Mouse (Mus musculus) layer of hippocampus, postnatal 25 days (tissue): ENCODE data around the gene Rcl1. TPM values are rescaled to one million over a fixed set of nuclear protein-coding genes. Genes with fewer than 3 reads are reported as not detected.
A peak's percentile ranks its signal among the peaks of the same experiment; 100 is the strongest.

Source experiments
- DNase-seq, 2 experiments: peaks; one replicate each; pipeline ENCODE4 v3.0.0; 2022; ENCODE audit warnings: mixed read lengths in 2 of 2, low spot score in 1 of 2; ENCODE audit errors: extremely low spot score in 1 of 2
- total RNA-seq, 2 experiments: library from RNA; stranded (reverse); gene quantifications; 2 replicates each; pipeline ENCODE4 v1.2.3; 2021

Gene Rcl1
- 10 to 100 TPM; 17.6 to 18.8 TPM for total RNA-seq

- peak; percentile 81 to 85 for DNase-seq
Measured at GRCm38 (mm10) chr19:29100874-29101542, at the start of gene Rcl1. Gene Rcl1 (plus strand): TSS chr19:29101375.

- DNase-seq = no peak
Measured at GRCm38 (mm10) chr19:29052786-29053185, 48.4 kb upstream of the Rcl1 start.

- DNase-seq = no peak
Measured at GRCm38 (mm10) chr19:29054594-29054993, 46.6 kb upstream of the Rcl1 start.

GRCm38 (mm10) chr19:29055469-29055868 lies 45.7 kb upstream of the Rcl1 start:
- DNase-seq = no peak

DNA sequence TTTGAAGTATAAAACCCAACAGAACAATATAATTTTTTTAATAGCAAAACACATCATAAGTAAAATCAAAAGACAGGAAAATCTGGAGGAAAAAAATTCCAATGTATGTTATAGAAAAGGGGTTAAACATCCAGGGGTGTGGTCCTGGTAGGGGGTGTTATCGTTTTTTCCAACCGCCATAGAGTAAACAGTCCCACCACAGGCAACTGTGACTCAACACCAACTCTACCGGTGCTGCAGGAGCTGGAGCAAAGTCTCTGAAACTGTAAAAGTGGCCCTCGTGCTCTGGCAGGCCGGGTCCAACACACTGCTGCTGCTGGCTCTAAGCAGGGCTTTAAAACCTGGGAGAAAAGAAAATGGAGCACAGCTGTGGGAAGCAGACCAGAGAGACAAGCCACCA lies 42.4 kb upstream of the Rcl1 start:
- no peak for DNase-seq

DNA sequence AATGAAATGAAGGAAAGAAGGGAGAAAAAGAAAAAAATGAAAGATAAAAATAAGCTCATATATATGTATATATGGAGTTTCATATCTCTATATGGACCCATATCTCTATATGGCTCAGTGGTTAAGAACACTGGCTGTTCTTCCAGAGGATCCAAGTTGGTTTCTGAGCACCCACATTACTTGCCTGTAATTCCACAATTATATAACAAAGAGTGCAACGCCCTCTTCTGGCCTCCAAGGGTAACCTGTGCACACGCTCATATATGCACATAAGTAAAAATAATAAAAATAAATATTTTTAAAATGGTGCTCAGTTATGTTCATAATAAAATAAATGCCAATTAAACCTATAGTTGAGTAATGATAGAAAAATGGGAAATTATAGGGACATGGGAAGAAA lies 41.5 kb upstream of the Rcl1 start:
- DNase-seq = no peak

GRCm38 (mm10) chr19:29060299-29060698 lies 40.9 kb upstream of the Rcl1 start:
- DNase-seq = no peak

DNA sequence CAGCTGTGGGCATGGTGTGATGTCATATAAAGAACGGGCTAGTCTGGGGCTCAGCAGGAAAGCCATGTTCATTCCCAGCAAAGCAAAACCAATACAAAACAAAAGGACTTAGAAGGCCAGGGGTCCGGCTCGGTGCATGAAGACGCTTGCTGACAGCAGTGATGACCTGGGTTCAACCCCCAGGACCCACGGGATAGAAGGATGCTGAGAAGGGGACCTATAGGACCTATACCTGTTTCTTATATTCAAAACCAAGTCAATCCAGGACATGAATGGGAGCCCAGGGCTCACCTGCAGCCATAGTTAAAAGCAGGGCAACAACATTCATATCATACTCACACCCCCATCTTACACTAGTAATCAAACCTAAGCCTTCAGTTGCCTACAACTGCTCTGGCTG lies 38.2 kb upstream of the Rcl1 start:
- DNase-seq = no peak

DNA sequence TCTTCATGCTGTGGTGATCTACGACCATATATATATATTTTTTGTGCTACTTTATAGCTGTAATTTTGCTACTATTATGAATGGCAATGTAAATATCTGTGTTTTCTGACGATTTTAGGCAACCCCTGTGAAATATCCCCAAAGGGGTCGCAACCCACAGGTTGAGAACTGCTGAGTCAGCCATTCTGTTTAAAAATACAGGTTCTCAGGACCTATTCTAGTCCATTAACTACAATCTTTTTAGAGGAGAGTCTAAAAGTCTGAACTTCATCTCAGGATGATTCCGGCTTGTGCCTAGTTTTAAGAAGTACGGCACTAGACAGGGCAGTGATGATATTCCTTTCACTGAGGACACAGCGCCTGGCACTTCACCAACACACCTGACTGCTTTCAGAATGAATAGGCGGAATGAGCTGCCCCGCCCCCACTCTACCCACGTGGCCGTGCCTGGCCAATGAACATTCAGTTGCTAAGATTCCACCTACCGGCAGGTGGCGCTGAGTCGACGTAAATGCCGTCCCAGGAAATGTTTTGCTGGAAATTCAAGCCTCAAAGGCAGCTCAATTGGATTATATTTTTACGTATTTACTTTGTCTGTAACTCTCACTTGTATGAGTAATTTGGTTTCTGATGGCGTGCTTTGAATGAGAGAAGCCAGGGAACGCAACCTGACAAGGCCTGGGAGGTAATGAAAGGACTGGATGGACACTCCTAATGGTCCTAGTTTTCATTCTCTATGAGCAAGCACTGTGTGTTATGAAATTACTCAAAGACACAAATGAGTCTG lies 37.4 kb upstream of the Rcl1 start:
- peak; percentile 87 to 98 for DNase-seq

DNA sequence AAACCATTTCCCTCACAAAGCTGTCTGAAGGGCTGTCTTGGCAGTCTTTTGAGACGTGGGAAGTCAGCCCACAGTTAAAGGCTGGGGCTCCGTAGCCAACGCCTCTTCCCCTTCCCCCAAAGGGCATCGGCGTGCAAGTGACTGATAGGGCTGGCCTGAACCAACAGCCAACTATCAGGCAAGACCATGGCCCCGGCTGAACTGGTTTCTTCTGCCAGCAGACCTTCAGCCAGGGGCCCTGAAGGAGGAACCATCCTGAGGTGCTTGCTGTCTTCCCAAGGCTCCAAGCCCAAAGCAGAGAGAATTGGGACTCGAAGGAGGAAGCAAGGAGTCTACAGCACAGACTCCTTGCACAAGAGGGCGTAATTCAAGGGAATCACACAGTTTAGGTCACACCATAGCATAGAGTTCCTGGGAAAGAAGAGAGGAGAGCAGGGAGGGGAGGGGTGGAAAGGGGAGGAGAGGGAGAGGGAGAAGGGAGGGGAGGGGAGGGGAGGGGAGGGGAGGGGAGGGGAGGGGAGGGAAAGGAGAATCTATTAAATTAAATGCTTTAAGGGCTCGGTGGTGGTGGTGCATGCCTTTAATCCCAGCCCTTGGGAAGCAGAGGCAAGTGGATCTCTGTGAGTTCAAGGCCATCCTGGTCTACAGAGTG lies 36.6 kb upstream of the Rcl1 start:
- DNase-seq = no peak

GRCm38 (mm10) chr19:29066981-29067471 lies 34.1 kb upstream of the Rcl1 start:
- DNase-seq = no peak

- DNase-seq = no peak
Measured at GRCm38 (mm10) chr19:29069195-29069594, 32.0 kb upstream of the Rcl1 start.

GRCm38 (mm10) chr19:29074802-29075201 lies 26.4 kb upstream of the Rcl1 start:
- peak in 1 of 2 experiments; percentile 37 for DNase-seq

DNA sequence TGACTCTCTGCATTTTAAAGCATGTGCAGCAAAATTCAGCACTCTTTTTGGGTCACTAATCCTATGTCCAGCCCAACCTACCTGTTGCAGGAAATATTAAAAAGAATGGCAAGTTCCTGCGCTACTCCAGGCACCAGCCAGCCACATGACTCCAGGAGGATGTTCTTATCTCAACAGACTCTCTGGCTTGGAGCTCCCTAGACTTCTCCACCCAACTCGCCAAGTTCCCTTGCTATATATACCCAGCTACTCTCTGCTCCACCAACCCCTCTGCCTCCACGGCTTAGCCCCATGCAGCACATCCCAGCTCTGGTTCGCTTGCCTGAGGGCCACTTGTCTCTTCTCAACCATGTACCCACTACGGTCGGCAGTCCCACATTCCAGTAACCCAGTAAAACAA lies 12.5 kb upstream of the Rcl1 start:
- no peak for DNase-seq

- no peak for DNase-seq
Measured at GRCm38 (mm10) chr19:29092194-29092593, 9.0 kb upstream of the Rcl1 start.

DNA sequence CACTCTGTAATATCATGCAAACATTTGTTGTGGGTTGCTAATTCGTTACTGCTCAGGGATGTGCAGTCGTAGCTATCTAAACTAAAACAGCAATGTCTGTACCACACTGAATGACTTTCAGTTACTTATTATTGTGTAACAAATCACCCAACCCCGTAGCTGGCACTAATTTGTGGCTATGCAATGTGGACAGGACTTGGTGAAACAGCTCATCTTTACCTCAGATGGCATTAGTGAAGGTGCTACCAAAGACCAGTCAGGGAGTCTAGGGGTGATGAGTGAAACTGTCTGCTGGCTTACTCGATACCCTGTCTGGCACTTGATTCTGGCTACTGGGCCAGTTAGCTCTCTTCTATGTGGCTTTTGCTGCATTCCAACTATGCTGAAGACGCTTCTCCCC lies 2.1 kb upstream of the Rcl1 start:
- no peak for DNase-seq

GRCm38 (mm10) chr19:29099596-29099995 lies 1.6 kb upstream of the Rcl1 start:
- DNase-seq = no peak

DNA sequence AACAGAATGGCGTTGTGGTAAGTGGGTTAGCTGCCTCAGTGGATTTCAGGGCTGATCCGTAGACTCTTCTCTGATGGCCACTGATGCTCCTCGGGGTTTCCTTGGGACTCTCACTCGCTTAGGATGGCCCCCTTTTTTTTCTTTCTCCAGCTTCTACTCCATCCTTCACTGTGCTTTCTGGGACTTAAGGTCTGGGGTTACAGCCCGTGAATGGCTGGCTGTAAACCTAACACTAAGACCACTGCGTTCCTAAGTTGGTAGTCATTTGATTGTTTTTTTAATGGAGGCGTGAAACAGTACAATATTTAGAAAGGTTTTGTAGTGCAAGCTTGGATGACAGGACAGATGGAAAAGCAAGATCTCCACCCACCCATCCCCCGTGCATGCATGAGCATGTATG lies 914 bp upstream of the Rcl1 start:
- DNase-seq = no peak

DNA sequence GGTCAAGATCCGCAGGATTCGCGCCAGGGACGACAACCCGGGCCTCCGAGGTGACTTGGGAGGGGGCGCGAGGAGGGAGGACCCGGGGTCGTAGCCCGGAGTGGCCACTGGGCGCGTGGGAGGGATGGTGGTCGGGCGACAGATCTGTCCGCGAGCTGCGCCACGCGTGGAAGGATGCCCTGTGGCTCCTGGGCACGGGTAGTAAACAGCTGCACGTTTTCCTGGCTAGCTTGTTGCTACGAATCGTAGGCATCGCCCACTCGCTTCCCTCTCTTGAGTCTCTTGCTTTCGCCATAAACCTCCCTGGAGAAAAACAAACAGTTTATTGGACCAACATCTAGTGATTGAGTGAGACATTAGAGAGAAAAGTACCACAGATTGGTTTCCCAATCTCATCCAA lies 416 bp downstream of the Rcl1 start:
- no peak for DNase-seq

- no peak for DNase-seq
Measured at GRCm38 (mm10) chr19:29102098-29102497, 923 bp downstream of the Rcl1 start.

- DNase-seq = no peak
Measured at GRCm38 (mm10) chr19:29105816-29106215, 4.6 kb downstream of the Rcl1 start.
